Mouse (Mus musculus): ENCODE measurements at regions not wholly inside any gene's neighbourhood (a gene's known extent, or its start where the extent isn't known, plus 50 kb on each side); places are given as distances from the start of the nearest gene placed in this dataset.

DNA sequence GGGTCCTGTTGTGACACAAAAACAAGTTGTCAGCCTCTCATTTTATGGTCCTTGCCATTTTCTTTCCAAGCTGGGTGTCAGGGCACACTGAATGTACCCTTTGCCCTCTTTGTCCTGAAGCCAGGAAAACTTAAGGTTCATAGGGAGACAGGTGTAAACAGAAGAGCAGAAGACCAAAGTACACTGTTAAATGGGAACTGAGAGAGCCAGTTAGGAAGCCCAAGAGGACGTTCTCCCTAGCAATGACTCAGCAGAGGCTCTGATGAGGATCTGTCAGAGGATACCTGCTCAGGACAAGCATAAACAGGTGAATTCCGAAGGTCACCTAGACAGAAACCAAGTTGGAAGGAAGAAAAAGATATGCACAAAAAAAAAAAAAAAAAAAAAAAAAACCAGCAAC lies 94.0 kb downstream of the Sp3 start:
- Histone ChIP-seq H3K4me2 (no peak overlapping the region), H3K4me3 (no peak overlapping the region), H3K9me3 (no peaks in the 10 kb centered on the region), H3K4me1 (no peaks in the 10 kb centered on the region), H3K9ac (no peak overlapping the region), H3K27ac (no peak overlapping the region), H3K27me3 (no peaks in the 10 kb centered on the region), H3K36me3 (no peaks in the 10 kb centered on the region)
- 88% methylated on average over 2 of the region's 2 CpGs for WGBS
- no peak for ATAC-seq (ENCODE audit: insufficient number of reproducible peaks, low FRiP score, low TSS enrichment, low read depth)
